10 mouse cellular contexts compared by ENCODE assay signal in genomic region chr19:43494914-43495313, GRCm38 (mm10). TPM values are rescaled to one million over a fixed set of nuclear protein-coding genes. Genes with fewer than 3 reads are reported as not detected.
DNase-seq lines count a peak whose midpoint lies in the region; ATAC-seq lines count a peak whose summit lies in the region.
"Had no signal": no experiment of that assay in that cellular context is flagged by ENCODE, and none has a peak within 500 bp of the region (broad histone marks: within the 10 kb centered on the region; RNA-seq: fewer than 3 reads in every experiment).

No protein-coding gene starts in this region.

- peaks cover 15% of the 10 kb centered on the region for H3K36me3 ChIP-seq in embryonic facial prominence, embryonic 13.5 days
- H3K36me3 ChIP-seq in intestine, embryonic 16.5 days (ENCODE audit: control insufficient read depth, insufficient read depth, low read length), result peaks cover 6% of the 10 kb centered on the region
- peaks cover 8% of the 10 kb centered on the region for H3K36me3 ChIP-seq in midbrain, embryonic 16.5 days (ENCODE audit: control insufficient read depth, insufficient read depth, low read length)

- DNase-seq in adrenal gland, postnatal 25 days, result no peak
- DNase-seq in left cerebral cortex, postnatal 10 days (ENCODE audit: extremely low spot score in 1 of 2, low spot score in 2 of 2), result no peak
- no peak for DNase-seq in layer of hippocampus, postnatal 14 days (ENCODE audit: low spot score in 2 of 2)
- DNase-seq: gastrocnemius, postnatal 36 days; thymus, adult 18-20 months had no signal

- H3K4me1 ChIP-seq in embryonic facial prominence, embryonic 13.5 days, result peaks cover 14% of the 10 kb centered on the region
- peaks cover 3% of the 10 kb centered on the region; the same call in 1 of the 2 replicates for H3K4me1 ChIP-seq in intestine, embryonic 16.5 days (ENCODE audit: control insufficient read depth, insufficient read depth, low read length)
- no peaks in the 10 kb centered on the region for H3K4me1 ChIP-seq in midbrain, embryonic 16.5 days (ENCODE audit: control insufficient read depth, insufficient read depth, low read length)

- H3K27me3 ChIP-seq in embryonic facial prominence, embryonic 13.5 days, result 0 out of 2 replicates have a peak, but pooled peaks cover 5% of the 10 kb centered on the region
- no peaks in the 10 kb centered on the region for H3K27me3 ChIP-seq in intestine, embryonic 16.5 days (replicated peaks; ENCODE audit: control insufficient read depth, insufficient read depth, low read length)
- H3K27me3 ChIP-seq in midbrain, embryonic 16.5 days (ENCODE audit: control insufficient read depth, insufficient read depth, low read depth, low read length), result peaks cover 4% of the 10 kb centered on the region; the same call in 1 of the 2 replicates

- WGBS in embryonic facial prominence, embryonic 13.5 days, result 11% methylated on average over 14 of the region's 14 CpGs
- 10% methylated on average over 14 of the region's 14 CpGs for WGBS in intestine, embryonic 16.5 days
- WGBS in midbrain, embryonic 16.5 days, result 11% methylated on average over 14 of the region's 14 CpGs

- H3K4me3 ChIP-seq in embryonic facial prominence, embryonic 13.5 days, result peak overlapping the region; percentile 29
- H3K4me3 ChIP-seq in intestine, embryonic 16.5 days (ENCODE audit: low read length), result peak overlapping the region; percentile 19
- peak overlapping the region; percentile 15 for H3K4me3 ChIP-seq in midbrain, embryonic 16.5 days (ENCODE audit: low read depth, low read length)
- H3K4me3 ChIP-seq: myocyte had no signal

- intact Hi-C loops in left cerebral cortex, postnatal 10 days (cut with DNase I), result no loop called here

- no peak overlapping the region for H3K27ac ChIP-seq in embryonic facial prominence, embryonic 13.5 days
- no peak overlapping the region for H3K27ac ChIP-seq in intestine, embryonic 16.5 days (ENCODE audit: low read length)
- H3K27ac ChIP-seq in midbrain, embryonic 16.5 days (ENCODE audit: low read length), result no peak overlapping the region

- peak overlapping the region; percentile 58 for H3K4me2 ChIP-seq in embryonic facial prominence, embryonic 13.5 days
- peak overlapping the region; percentile 35 for H3K4me2 ChIP-seq in intestine, embryonic 16.5 days (ENCODE audit: low read depth, low read length)
- H3K4me2 ChIP-seq in midbrain, embryonic 16.5 days (ENCODE audit: low read length), result peak overlapping the region; percentile 54

- peak overlapping the region; percentile 54 for H3K9ac ChIP-seq in embryonic facial prominence, embryonic 13.5 days
- 0 out of 2 replicates have a peak overlapping the region, but pooled peaks have one; percentile 15 for H3K9ac ChIP-seq in intestine, embryonic 16.5 days (ENCODE audit: low read depth, low read length)
- H3K9ac ChIP-seq in midbrain, embryonic 16.5 days (ENCODE audit: low read depth, low read length), result no peak overlapping the region

- ATAC-seq in common myeloid progenitor, adult 5-6 weeks (replicated peaks; ENCODE audit: low read depth, poor library complexity, severe bottlenecking), result peak; percentile 60
- no peak for ATAC-seq in embryonic facial prominence, embryonic 13.5 days (ENCODE audit: insufficient number of reproducible peaks, insufficient read depth, low FRiP score, low TSS enrichment, low read depth)
- ATAC-seq in intestine, embryonic 16.5 days, result 0 out of 2 replicates have a peak, but pooled peaks have one; percentile 3
- no peak for ATAC-seq in midbrain, embryonic 16.5 days

- no peaks in the 10 kb centered on the region for H3K9me3 ChIP-seq in embryonic facial prominence, embryonic 13.5 days
- no peaks in the 10 kb centered on the region for H3K9me3 ChIP-seq in intestine, embryonic 16.5 days (ENCODE audit: control insufficient read depth, low read length)
- H3K9me3 ChIP-seq in midbrain, embryonic 16.5 days (replicated peaks; ENCODE audit: control insufficient read depth, low read length, poor library complexity, severe bottlenecking), result no peaks in the 10 kb centered on the region

RNA-seq across cellular contexts. Expression of gene Got1, which starts 29.5 kb away (rescaled TPM):
- total RNA-seq in common myeloid progenitor, adult 5-6 weeks (2017), result 18.0 and 20.6 TPM in 2 replicates
- polyA plus RNA-seq in embryonic facial prominence, embryonic 13.5 days (2015; fragmentation: Nextera tagmentation; extraction: Ambion mirVana), result 34.3 and 35.6 TPM in 2 replicates
- polyA plus RNA-seq in intestine, embryonic 16.5 days (2015; fragmentation: Nextera tagmentation; extraction: Ambion mirVana), result 70.5 and 73.4 TPM in 2 replicates
- polyA plus RNA-seq in midbrain, embryonic 16.5 days (2015; fragmentation: Nextera tagmentation; extraction: Ambion mirVana), result 107 and 113 TPM in 2 replicates
- 191 and 315 TPM in 2 replicates for total RNA-seq in adrenal gland, postnatal 25 days (2021)
- total RNA-seq in left cerebral cortex, postnatal 10 days (2021), result 100 to 1,000 TPM; 213 to 228 TPM
- 100 to 1,000 TPM; 268 to 269 TPM for total RNA-seq in layer of hippocampus, postnatal 14 days (2021)

RNA-seq across cellular contexts. Expression of gene Cnnm1, which starts 54.7 kb away (rescaled TPM):
- 0.73 TPM in 1 of 2 replicates, not detected in the other for total RNA-seq in common myeloid progenitor, adult 5-6 weeks (2017)
- polyA plus RNA-seq in embryonic facial prominence, embryonic 13.5 days (2015; fragmentation: Nextera tagmentation; extraction: Ambion mirVana), result 2.8 and 3.6 TPM in 2 replicates
- 1.3 and 1.4 TPM in 2 replicates for polyA plus RNA-seq in intestine, embryonic 16.5 days (2015; fragmentation: Nextera tagmentation; extraction: Ambion mirVana)
- polyA plus RNA-seq in midbrain, embryonic 16.5 days (2015; fragmentation: Nextera tagmentation; extraction: Ambion mirVana), result 2.1 and 2.7 TPM in 2 replicates
- total RNA-seq in adrenal gland, postnatal 25 days (2021), result 0.21 TPM in 1 of 2 replicates, not detected in the other
- total RNA-seq in left cerebral cortex, postnatal 10 days (2021), result 10 to 100 TPM; 39.3 to 40.4 TPM
- 10 to 100 TPM; 53.4 to 60.4 TPM for total RNA-seq in layer of hippocampus, postnatal 14 days (2021)
- total RNA-seq: gastrocnemius, postnatal 36 days had no signal
- polyA plus RNA-seq: myocyte had no signal

Comparison
In these comparisons a context has a peak if more than half of its experiments do, and no peak if none do; other contexts are left out.
1. ATAC-seq: peak in common myeloid progenitor, adult 5-6 weeks (single experiment) and intestine, embryonic 16.5 days (single experiment); none in embryonic facial prominence, embryonic 13.5 days (single experiment) and midbrain, embryonic 16.5 days (single experiment).
2. RNA of gene Cnnm1, which starts 54.7 kb away (total RNA-seq): 53.4 to 60.4 TPM in layer of hippocampus, postnatal 14 days and 39.3 to 40.4 TPM in left cerebral cortex, postnatal 10 days; 0.73 TPM in common myeloid progenitor, adult 5-6 weeks and 0.21 TPM in adrenal gland, postnatal 25 days; every median in the first group is over 10 times any median in the second.
3. Peak in every context shown above with its lines, with median percentiles within 50 percentile points of each other: H3K4me2 ChIP-seq and H3K4me3 ChIP-seq.